Mouse (Mus musculus) C2C12 (cell line): ENCODE data around the gene Hjurp. TPM values are rescaled to one million over a fixed set of nuclear protein-coding genes. Genes with fewer than 3 reads are reported as not detected.
"Not testable (repeated sequence)": the region's sequence is repeated elsewhere in the genome, so short reads cannot be mapped to it uniquely, and the experiment has no call there.

Experiments
- H3K27me3 ChIP-seq: one replicate; pipeline ENCODE4 v1.6.1; 2011; ENCODE audit not compliant: control insufficient read depth, insufficient read depth, insufficient read length
- H3K36me3 ChIP-seq: one replicate; pipeline ENCODE4 v1.6.1; 2011; ENCODE audit not compliant: control insufficient read depth, insufficient read depth
- H3K4me3 ChIP-seq: one replicate; pipeline ENCODE4 v1.5.1; 2011; ENCODE audit warnings: mild to moderate bottlenecking, control low read depth; ENCODE audit not compliant: poor library complexity, insufficient read depth, severe bottlenecking
- H3K79me2 ChIP-seq: one replicate; pipeline ENCODE4 v1.6.1; 2011; ENCODE audit not compliant: control insufficient read depth, insufficient read depth
- H3K79me3 ChIP-seq: one replicate; pipeline ENCODE4 v1.6.1; 2011; ENCODE audit warnings: low read depth, control low read depth
- H3ac ChIP-seq: one replicate; pipeline ENCODE3; 2011; ENCODE audit warnings: low read depth; ENCODE audit not compliant: control insufficient read depth, insufficient read length
- CEBPB ChIP-seq: IDR thresholded peaks from one replicate; pipeline ENCODE4 v1.6.1; 2011; ENCODE audit warnings: low read depth, mild to moderate bottlenecking, control low read depth, moderate library complexity
- CTCF ChIP-seq: IDR thresholded peaks from one replicate; pipeline ENCODE4 v1.5.1; 2011; ENCODE audit not compliant: control insufficient read depth, insufficient read depth, insufficient read length
- FOSL1 ChIP-seq: IDR thresholded peaks from one replicate; pipeline ENCODE4 v1.8.0; 2011; ENCODE audit warnings: mild to moderate bottlenecking, low read length; ENCODE audit not compliant: poor library complexity, insufficient read depth, severe bottlenecking
- MAX ChIP-seq: IDR thresholded peaks from one replicate; pipeline ENCODE4 v1.6.1; 2011; ENCODE audit warnings: mild to moderate bottlenecking, control low read depth
- MYOD1 ChIP-seq: IDR thresholded peaks from one replicate; pipeline ENCODE4 v1.6.1; 2011; ENCODE audit warnings: low read depth; ENCODE audit not compliant: control insufficient read depth, insufficient read length
- MYOG ChIP-seq: IDR thresholded peaks from one replicate; pipeline ENCODE4 v1.6.1; 2011; ENCODE audit not compliant: control insufficient read depth, insufficient read length; ENCODE audit errors: extremely low read depth
- USF1 ChIP-seq: IDR thresholded peaks from one replicate; pipeline ENCODE4 v1.6.1; 2011; ENCODE audit warnings: low read depth, mild to moderate bottlenecking, control low read depth, moderate library complexity
- polyA plus RNA-seq: library from polyadenylated mRNA; unstranded; fragments of >200 nt; fragmentation: generic; extraction: Trizol; gene quantifications from one replicate; pipeline ENCODE4 v1.2.1, GENCODE M21; 2012; ENCODE audit warnings: missing spikeins

The Hjurp gene
- polyA plus RNA-seq, 1 experiment: 54.4 TPM

- no peak overlapping the region for H3ac ChIP-seq
- peaks cover 9% of the 10 kb centered on the region for H3K27me3 ChIP-seq
- H3K36me3 ChIP-seq: no peaks in the 10 kb centered on the region
- no peak overlapping the region for H3K4me3 ChIP-seq
- TF ChIP-seq MAX (no peak), MYOG (no peak), USF1 (no peak), MYOD1 (no peak), FOSL1 (no peak), CEBPB (no peak)
- no peaks in the 10 kb centered on the region for H3K79me2 ChIP-seq
- no peaks in the 10 kb centered on the region for H3K79me3 ChIP-seq
Measured at GRCm38 (mm10) chr1:88225741-88226140, 51.7 kb downstream of the Hjurp start.

GRCm38 (mm10) chr1:88225301-88225700 is 52.1 kb downstream of the Hjurp start:
- H3K4me3 ChIP-seq, H3K27me3 ChIP-seq, H3K36me3 ChIP-seq, H3K79me2 ChIP-seq, H3K79me3 ChIP-seq, H3ac ChIP-seq: not testable (repeated sequence)

- TF ChIP-seq CEBPB (no peak), CTCF (no peak), MYOG (no peak), FOSL1 (no peak), MYOD1 (no peak), MAX (no peak), USF1 (no peak)
- Histone ChIP-seq H3K27me3 (no peaks in the 10 kb centered on the region), H3K4me3 (no peak overlapping the region), H3ac (no peak overlapping the region), H3K79me2 (no peaks in the 10 kb centered on the region), H3K36me3 (no peaks in the 10 kb centered on the region), H3K79me3 (no peaks in the 10 kb centered on the region)
Measured at GRCm38 (mm10) chr1:88224029-88224776, 53.2 kb downstream of the Hjurp start.

- Histone ChIP-seq H3K27me3 (no peaks in the 10 kb centered on the region), H3K36me3 (no peaks in the 10 kb centered on the region), H3ac (no peak overlapping the region), H3K79me3 (no peaks in the 10 kb centered on the region), H3K79me2 (no peaks in the 10 kb centered on the region), H3K4me3 (no peak overlapping the region)
- TF ChIP-seq FOSL1 (no peak), CEBPB (no peak), USF1 (no peak), MYOG (no peak), MYOD1 (no peak), MAX (no peak), CTCF (no peak)
Measured at GRCm38 (mm10) chr1:88223591-88223990, 53.8 kb downstream of the Hjurp start.

- not testable (repeated sequence) for H3K27me3 ChIP-seq, H3K36me3 ChIP-seq, H3ac ChIP-seq
Measured at GRCm38 (mm10) chr1:88223011-88223515, 54.4 kb downstream of the Hjurp start.

GRCm38 (mm10) chr1:88222216-88222615 is 55.2 kb downstream of the Hjurp start:
- H3ac ChIP-seq: no peak overlapping the region
- TF ChIP-seq MYOD1 (no peak), FOSL1 (no peak), CEBPB (no peak), MAX (no peak)
- no peak overlapping the region for H3K4me3 ChIP-seq
- no peaks in the 10 kb centered on the region for H3K79me3 ChIP-seq
- no peaks in the 10 kb centered on the region for H3K36me3 ChIP-seq
- H3K27me3 ChIP-seq: no peaks in the 10 kb centered on the region
- no peaks in the 10 kb centered on the region for H3K79me2 ChIP-seq

More at GRCm38 (mm10) chr1:88223011-88223515, 54.4 kb downstream of the Hjurp start:
- not testable (repeated sequence) for H3K79me3 ChIP-seq, H3K4me3 ChIP-seq, H3K79me2 ChIP-seq
